Mouse (Mus musculus): ENCODE measurements around the gene Map4. TPM values are rescaled to one million over a fixed set of nuclear protein-coding genes. Genes with fewer than 3 reads are reported as not detected.

Map4 gene
- total and polyA plus RNA-seq, 3 experiments: 14.4 to 45.8 (median 28.9) TPM

GRCm38 (mm10) chr9:110002413-110002812 is 71.2 kb downstream of the Map4 start:
- DNase-seq (ENCODE audit: extremely low read depth): no peak
- no peak overlapping the region for H3K4me2 ChIP-seq (ENCODE audit: insufficient read depth, low read depth, poor library complexity, severe bottlenecking)
- H3K4me3 ChIP-seq (replicated peaks in 1 of 3; ENCODE audit: low read depth in 2 of 3, low read length in 2 of 3, poor library complexity in 1 of 3): no peak overlapping the region
- TF ChIP-seq KAT2A (IDR thresholded peaks at IDR 0.05; ENCODE audit: insufficient replicate concordance, low read length) (no peak), RCOR1 (conservative IDR thresholded peaks at IDR 0.05; ENCODE audit: low read depth, low read length) (no peak), CHD1 (IDR thresholded peaks at IDR 0.05; ENCODE audit: low read depth, low read length) (no peak), ELF1 (IDR thresholded peaks at IDR 0.05; ENCODE audit: low read depth, low read length) (no peak), NELFE (IDR thresholded peaks at IDR 0.05; ENCODE audit: low read depth, low read length) (no peak), SIN3A (IDR thresholded peaks at IDR 0.05; ENCODE audit: low read length) (no peak), ZKSCAN1 (IDR thresholded peaks at IDR 0.05; ENCODE audit: borderline replicate concordance, low read depth, low read length) (no peak), EP300 (IDR thresholded peaks at IDR 0.05; ENCODE audit: low read length) (no peak), RAD21 (IDR thresholded peaks at IDR 0.05; ENCODE audit: low read depth, low read length) (no peak)
- dilution Hi-C loops (cut with MboI; ENCODE audit: extremely low pct_ligation_motif_present, extremely low pct_unique_long_range_greater_than_20kb, low sequenced_read_pairs): no loop called here
- H3K9me3 ChIP-seq (replicated peaks; ENCODE audit: low read length): no peaks in the 10 kb centered on the region
- in situ Hi-C loops (cut with MboI; ENCODE audit: low pct_ligation_motif_present, low pct_unique_long_range_greater_than_20kb, low sequenced_read_pairs): no loop called here
- no peak overlapping the region for H3K9ac ChIP-seq (ENCODE audit: insufficient read depth, low read depth)
- H3K79me2 ChIP-seq (replicated peaks; ENCODE audit: control insufficient read depth, extremely low read depth, insufficient read depth, poor library complexity, severe bottlenecking): no peaks in the 10 kb centered on the region
- peaks cover 3 to 10% of the 10 kb centered on the region in 2 experiments for H3K36me3 ChIP-seq (replicated peaks in 1 of 2; ENCODE audit: control insufficient read depth in 1 of 2, insufficient read depth in 1 of 2, low read length in 1 of 2)
- H3K27me3 ChIP-seq (replicated peaks): no peaks in the 10 kb centered on the region
- H3K27ac ChIP-seq (ENCODE audit: insufficient read depth, low read depth): no peak overlapping the region
- H3K4me1 ChIP-seq (ENCODE audit: control insufficient read depth in 1 of 2, insufficient read depth in 2 of 2): no peaks in the 10 kb centered on the region

DNA sequence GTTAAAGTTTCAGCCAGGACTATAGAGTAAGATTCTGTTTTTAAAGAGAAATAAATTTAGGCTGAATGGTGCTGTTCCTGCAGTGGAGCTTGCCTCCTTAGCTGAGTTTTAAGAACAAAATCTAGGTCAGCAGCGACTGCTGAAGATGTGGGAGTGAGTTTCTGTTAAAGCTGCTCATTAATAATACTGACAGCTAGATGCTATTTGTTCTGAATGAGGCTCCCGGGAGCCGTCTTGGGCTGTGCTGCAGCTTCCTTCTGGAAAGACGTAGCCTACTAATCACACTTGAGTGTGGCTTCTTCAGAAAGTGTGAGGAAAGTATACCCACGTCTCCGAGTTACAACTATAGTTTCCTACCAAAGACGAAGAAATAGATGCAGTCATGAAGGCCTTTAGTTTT is 88.0 kb downstream of the Map4 start:
- no peak for DNase-seq (ENCODE audit: extremely low read depth)
- no peak overlapping the region for H3K27ac ChIP-seq (ENCODE audit: insufficient read depth, low read depth)
- dilution Hi-C loops (cut with MboI; ENCODE audit: extremely low pct_ligation_motif_present, extremely low pct_unique_long_range_greater_than_20kb, low sequenced_read_pairs) (no loop called here), in situ Hi-C loops (cut with MboI; ENCODE audit: low pct_ligation_motif_present, low pct_unique_long_range_greater_than_20kb, low sequenced_read_pairs) (no loop called here)
- no peaks in the 10 kb centered on the region for H3K9me3 ChIP-seq (replicated peaks; ENCODE audit: low read length)
- peaks cover 0 to 2% of the 10 kb centered on the region in 2 experiments for H3K36me3 ChIP-seq (replicated peaks in 1 of 2; ENCODE audit: control insufficient read depth in 1 of 2, insufficient read depth in 1 of 2, low read length in 1 of 2)
- H3K4me2 ChIP-seq (ENCODE audit: insufficient read depth, low read depth, poor library complexity, severe bottlenecking): no peak overlapping the region
- H3K4me3 ChIP-seq (replicated peaks in 1 of 3; ENCODE audit: low read depth in 2 of 3, low read length in 2 of 3, poor library complexity in 1 of 3): no peak overlapping the region
- H3K4me1 ChIP-seq (ENCODE audit: control insufficient read depth in 1 of 2, insufficient read depth in 2 of 2): peaks cover 0 to 1% of the 10 kb centered on the region in 2 experiments; a peak in 2 of 4 replicates
- no peaks in the 10 kb centered on the region for H3K79me2 ChIP-seq (replicated peaks; ENCODE audit: control insufficient read depth, extremely low read depth, insufficient read depth, poor library complexity, severe bottlenecking)
- TF ChIP-seq NRF1 (IDR thresholded peaks at IDR 0.05; ENCODE audit: low read depth, low read length): no peak
- TF ChIP-seq SMC3 (IDR thresholded peaks at IDR 0.05; ENCODE audit: low read depth, low read length): no peak
- no peak for TF ChIP-seq BHLHE40 (IDR thresholded peaks at IDR 0.05; ENCODE audit: low read depth, low read length)
- TF ChIP-seq TBP (conservative IDR thresholded peaks at IDR 0.05; ENCODE audit: low read depth, low read length): no peak
- no peak for TF ChIP-seq RCOR1 (conservative IDR thresholded peaks at IDR 0.05; ENCODE audit: low read depth, low read length)
- no peak for TF ChIP-seq GABPA (IDR thresholded peaks at IDR 0.05; ENCODE audit: insufficient replicate concordance, low read depth, low read length)
- no peak for TF ChIP-seq RAD21 (IDR thresholded peaks at IDR 0.05; ENCODE audit: low read depth, low read length)
- H3K27me3 ChIP-seq (replicated peaks): no peaks in the 10 kb centered on the region
- no peak overlapping the region for H3K9ac ChIP-seq (ENCODE audit: insufficient read depth, low read depth)

DNA sequence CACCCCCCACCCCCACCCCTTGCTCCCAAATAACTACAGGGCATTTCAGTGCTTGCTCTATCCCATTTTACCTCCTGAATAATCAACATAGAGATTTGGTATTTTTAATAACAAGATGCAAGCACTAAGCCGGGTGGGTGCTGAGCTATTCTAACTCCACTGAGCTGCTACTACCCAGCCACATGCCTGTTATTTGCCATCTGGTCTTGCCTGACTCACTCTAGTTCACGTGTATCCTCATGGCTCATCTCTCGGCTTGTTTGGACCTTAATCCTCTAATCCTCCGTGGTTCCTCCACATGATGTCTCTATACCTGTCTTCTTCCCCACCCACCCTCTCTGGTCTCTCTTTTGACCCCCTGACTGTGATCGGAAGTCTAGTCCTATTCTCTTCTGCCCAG is 89.1 kb downstream of the Map4 start:
- dilution Hi-C loops (cut with MboI; ENCODE audit: extremely low pct_ligation_motif_present, extremely low pct_unique_long_range_greater_than_20kb, low sequenced_read_pairs) (no loop called here), in situ Hi-C loops (cut with MboI; ENCODE audit: low pct_ligation_motif_present, low pct_unique_long_range_greater_than_20kb, low sequenced_read_pairs) (no loop called here)
- no peak for TF ChIP-seq RAD21 (IDR thresholded peaks at IDR 0.05; ENCODE audit: low read depth, low read length)
- no peak for TF ChIP-seq NELFE (IDR thresholded peaks at IDR 0.05; ENCODE audit: low read depth, low read length)
- no peak for TF ChIP-seq HCFC1 (IDR thresholded peaks at IDR 0.05; ENCODE audit: low read depth, low read length)
- no peak for TF ChIP-seq JUN (IDR thresholded peaks at IDR 0.05; ENCODE audit: insufficient read depth, low read depth, low read length)
- no peak for TF ChIP-seq MAFK (IDR thresholded peaks at IDR 0.05; ENCODE audit: insufficient replicate concordance, low read length)
- no peak for TF ChIP-seq MXI1 (IDR thresholded peaks at IDR 0.05; ENCODE audit: low read depth, low read length)
- no peak for TF ChIP-seq KAT2A (IDR thresholded peaks at IDR 0.05; ENCODE audit: insufficient replicate concordance, low read length)
- no peak for TF ChIP-seq SMC3 (IDR thresholded peaks at IDR 0.05; ENCODE audit: low read depth, low read length)
- TF ChIP-seq MEF2A (IDR thresholded peaks at IDR 0.05; ENCODE audit: borderline replicate concordance, low read depth, low read length): no peak
- no peak for TF ChIP-seq MAX (IDR thresholded peaks at IDR 0.05; ENCODE audit: low read length)
- TF ChIP-seq ETS1 (conservative IDR thresholded peaks at IDR 0.05; ENCODE audit: low read depth, low read length): no peak
- no peak for TF ChIP-seq TBP (conservative IDR thresholded peaks at IDR 0.05; ENCODE audit: low read depth, low read length)
- no peak for TF ChIP-seq POLR2AphosphoS2 (IDR thresholded peaks at IDR 0.05; ENCODE audit: low read depth, low read length)

More for the DNA sequence above, 89.1 kb downstream of the Map4 start:
- peaks cover 0 to 2% of the 10 kb centered on the region in 2 experiments for H3K36me3 ChIP-seq (replicated peaks in 1 of 2; ENCODE audit: control insufficient read depth in 1 of 2, insufficient read depth in 1 of 2, low read length in 1 of 2)
- no peaks in the 10 kb centered on the region for H3K9me3 ChIP-seq (replicated peaks; ENCODE audit: low read length)
- no peaks in the 10 kb centered on the region for H3K4me1 ChIP-seq (ENCODE audit: control insufficient read depth in 1 of 2, insufficient read depth in 2 of 2)
- H3K27me3 ChIP-seq (replicated peaks): no peaks in the 10 kb centered on the region
- H3K27ac ChIP-seq (ENCODE audit: insufficient read depth, low read depth): no peak overlapping the region
- no peak for DNase-seq (ENCODE audit: extremely low read depth)
- H3K9ac ChIP-seq (ENCODE audit: insufficient read depth, low read depth): no peak overlapping the region
- no peak overlapping the region for H3K4me3 ChIP-seq (replicated peaks in 1 of 3; ENCODE audit: low read depth in 2 of 3, low read length in 2 of 3, poor library complexity in 1 of 3)
- H3K4me2 ChIP-seq (ENCODE audit: insufficient read depth, low read depth, poor library complexity, severe bottlenecking): no peak overlapping the region
- no peaks in the 10 kb centered on the region for H3K79me2 ChIP-seq (replicated peaks; ENCODE audit: control insufficient read depth, extremely low read depth, insufficient read depth, poor library complexity, severe bottlenecking)

Data from CH12.LX (cell line).